Mouse (Mus musculus) liver, adult (tissue): ENCODE results near the gene Smg1.

Source experiments
- GATA4 ChIP-seq: IDR thresholded peaks from 2 replicates; pipeline ENCODE4 v1.6.1; 2014; ENCODE audit warnings: mild to moderate bottlenecking, low read length; ENCODE audit not compliant: insufficient replicate concordance

Gene Smg1

GRCm38 (mm10) chr7:118243453-118244385 lies at the start of gene Smg1:
TSS of gene Smg1 (minus strand) at chr7:118243670.
- TF ChIP-seq GATA4: no peak

- no peak for TF ChIP-seq GATA4
Observed at GRCm38 (mm10) chr7:118283186-118283585, 39.7 kb upstream of the Smg1 start.

- no peak for TF ChIP-seq GATA4
Observed at GRCm38 (mm10) chr7:118282543-118282942, 39.1 kb upstream of the Smg1 start.

- no peak for TF ChIP-seq GATA4
Observed at GRCm38 (mm10) chr7:118279521-118279920, 36.1 kb upstream of the Smg1 start.

GRCm38 (mm10) chr7:118277335-118277910 lies 34.0 kb upstream of the Smg1 start:
- no peak for TF ChIP-seq GATA4

- no peak for TF ChIP-seq GATA4
Observed at GRCm38 (mm10) chr7:118276684-118277334, 33.3 kb upstream of the Smg1 start.

GRCm38 (mm10) chr7:118275265-118275664 lies 31.8 kb upstream of the Smg1 start:
- no peak for TF ChIP-seq GATA4

GRCm38 (mm10) chr7:118274851-118275250 lies 31.4 kb upstream of the Smg1 start:
- TF ChIP-seq GATA4: no peak

GRCm38 (mm10) chr7:118274169-118274568 lies 30.7 kb upstream of the Smg1 start:
- TF ChIP-seq GATA4: no peak

- TF ChIP-seq GATA4: no peak
Observed at GRCm38 (mm10) chr7:118266099-118266498, 22.6 kb upstream of the Smg1 start.

- TF ChIP-seq GATA4: no peak
Observed at GRCm38 (mm10) chr7:118263606-118264005, 20.1 kb upstream of the Smg1 start.

GRCm38 (mm10) chr7:118262409-118262808 lies 18.9 kb upstream of the Smg1 start:
- no peak for TF ChIP-seq GATA4

- no peak for TF ChIP-seq GATA4
Observed at GRCm38 (mm10) chr7:118259676-118260305, 16.3 kb upstream of the Smg1 start.

GRCm38 (mm10) chr7:118258451-118258850 lies 15.0 kb upstream of the Smg1 start:
- no peak for TF ChIP-seq GATA4

- TF ChIP-seq GATA4: no peak
Observed at GRCm38 (mm10) chr7:118256740-118257139, 13.3 kb upstream of the Smg1 start.
